Mouse (Mus musculus): ENCODE measurements around the gene Crot.
"Not testable (repeated sequence)": the region's sequence is repeated elsewhere in the genome, so short reads cannot be mapped to it uniquely, and the experiment has no call there.

The Crot gene

GRCm38 (mm10) chr5:8996686-8997512 is at the start of gene Crot:
Gene Crot, minus strand, starts transcription at chr5:8997324.
- DNase-seq, result peak; percentile 94 to 95

- DNase-seq, result no peak
Observed at GRCm38 (mm10) chr5:9045904-9046303, 48.8 kb upstream of the Crot start.

- DNase-seq, result no peak
Observed at GRCm38 (mm10) chr5:9044821-9045220, 47.7 kb upstream of the Crot start.

GRCm38 (mm10) chr5:9043582-9044267 is 46.6 kb upstream of the Crot start:
- DNase-seq, result no peak

GRCm38 (mm10) chr5:9042721-9043416 is 45.7 kb upstream of the Crot start:
- DNase-seq, result no peak

- no peak for DNase-seq
Observed at GRCm38 (mm10) chr5:9040665-9041215, 43.6 kb upstream of the Crot start.

GRCm38 (mm10) chr5:9039978-9040377 is 42.9 kb upstream of the Crot start:
- no peak for DNase-seq

- DNase-seq, result peak; percentile 22 to 47
Observed at GRCm38 (mm10) chr5:9037292-9037691, 40.2 kb upstream of the Crot start.

GRCm38 (mm10) chr5:9035457-9035856 is 38.3 kb upstream of the Crot start:
- no peak for DNase-seq

- no peak for DNase-seq
Observed at GRCm38 (mm10) chr5:9034535-9034934, 37.4 kb upstream of the Crot start.

- no peak for DNase-seq
Observed at GRCm38 (mm10) chr5:9033843-9034242, 36.7 kb upstream of the Crot start.

GRCm38 (mm10) chr5:9032641-9033040 is 35.5 kb upstream of the Crot start:
- no peak for DNase-seq

- DNase-seq, result no peak
Observed at GRCm38 (mm10) chr5:9032101-9032590, 35.0 kb upstream of the Crot start.

GRCm38 (mm10) chr5:9028266-9028841 is 31.2 kb upstream of the Crot start:
- no peak for DNase-seq

- peak; percentile 25 to 57 for DNase-seq
Observed at GRCm38 (mm10) chr5:9015352-9015751, 18.2 kb upstream of the Crot start.

GRCm38 (mm10) chr5:9014774-9015173 is 17.6 kb upstream of the Crot start:
- peak; percentile 22 to 42 for DNase-seq

GRCm38 (mm10) chr5:9011374-9011773 is 14.2 kb upstream of the Crot start:
- DNase-seq, result no peak

- DNase-seq, result no peak
Observed at GRCm38 (mm10) chr5:9010166-9010565, 13.0 kb upstream of the Crot start.

GRCm38 (mm10) chr5:9006585-9006984 is 9.5 kb upstream of the Crot start:
- DNase-seq, result not testable (repeated sequence)

GRCm38 (mm10) chr5:9000006-9000405 is 2.9 kb upstream of the Crot start:
- DNase-seq, result not testable (repeated sequence)

- DNase-seq, result no peak
Observed at GRCm38 (mm10) chr5:8999108-8999507, 2.0 kb upstream of the Crot start.

GRCm38 (mm10) chr5:8997513-8997895 is 380 bp upstream of the Crot start:
- no peak for DNase-seq
